Mouse (Mus musculus) kidney, embryonic 16.5 days (tissue): ENCODE results near the gene Yes1. TPM values are rescaled to one million over a fixed set of nuclear protein-coding genes. Genes with fewer than 3 reads are reported as not detected.

ENCODE experiments used
- ATAC-seq: fragments of 200-750 bp; cut with Nextera tagmentation; 2 replicates; pipeline ENCODE4 v1.8.0; 2017; ENCODE audit warnings: moderate TSS enrichment; ENCODE audit not compliant: low FRiP score, low TSS enrichment
- H3K27ac ChIP-seq: fragments of 300-500 bp; sonication (generic); 2 replicates; pipeline ENCODE4 v1.5.1; 2014; ENCODE audit warnings: low read length
- H3K27me3 ChIP-seq: fragments of 300-500 bp; sonication (generic); 2 replicates; pipeline ENCODE4 v1.6.1; 2014; ENCODE audit warnings: low read length, control low read depth, mixed read lengths; ENCODE audit not compliant: insufficient read depth
- H3K36me3 ChIP-seq: fragments of 300-500 bp; sonication (generic); 2 replicates; pipeline ENCODE4 v1.6.1; 2014; ENCODE audit warnings: low read length, control low read depth, mixed read lengths; ENCODE audit not compliant: insufficient read depth
- H3K4me1 ChIP-seq: fragments of 300-500 bp; sonication (generic); 2 replicates; pipeline ENCODE4 v1.6.1; 2014; ENCODE audit warnings: low read length, control low read depth, mixed read lengths; ENCODE audit not compliant: insufficient read depth
- H3K4me2 ChIP-seq: fragments of 300-500 bp; sonication (generic); replicated peaks from 2 replicates; pipeline ENCODE4 v1.6.1; 2014; ENCODE audit warnings: low read depth, low read length
- H3K4me3 ChIP-seq: fragments of 300-500 bp; sonication (generic); 2 replicates; pipeline ENCODE4 v1.5.1; 2014; ENCODE audit warnings: mild to moderate bottlenecking, low read length
- H3K9ac ChIP-seq: fragments of 300-500 bp; sonication (generic); replicated peaks from 2 replicates; pipeline ENCODE4 v1.6.1; 2014; ENCODE audit warnings: low read length
- H3K9me3 ChIP-seq: fragments of 300-500 bp; sonication (generic); 2 replicates; pipeline ENCODE4 v1.6.1; 2016; ENCODE audit warnings: low read length, control low read depth
- WGBS: fragments of 180-500 bp; shearing (Covaris S2); extraction: QIAGEN DNeasy Blood & Tissue Kit; methylation state at CpG from one replicate; pipeline ENCODE4 v1.1.7; 2014; 5-methylcytosine and 5-hydroxymethylcytosine counted together
- polyA plus RNA-seq: library from polyadenylated mRNA; unstranded; fragments of >200 nt; fragmentation: Nextera tagmentation; extraction: Ambion mirVana; gene quantifications from 2 replicates; pipeline ENCODE4 v1.2.1, GENCODE M21; 2015

Gene Yes1
- polyA plus RNA-seq, 1 experiment from 2014 or later = 35.2 TPM

DNA sequence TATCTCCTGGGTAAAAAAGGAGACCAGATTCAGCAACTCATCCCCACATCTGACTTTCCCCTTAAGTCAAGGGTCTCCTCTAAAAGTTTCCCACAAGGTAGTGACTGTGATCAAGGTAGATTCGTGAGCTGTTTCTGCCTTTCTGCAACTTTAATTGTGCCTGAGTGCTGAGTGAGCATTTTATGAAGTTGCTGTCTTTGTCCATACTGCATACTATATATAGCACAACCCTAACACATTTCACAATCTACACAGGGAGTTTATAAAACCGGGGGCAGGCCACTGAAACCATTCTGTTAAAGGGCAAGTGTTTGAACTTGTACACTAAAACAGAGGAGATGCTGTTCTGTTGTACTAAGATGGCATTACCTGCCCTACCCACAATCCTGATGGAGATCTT lies 82.4 kb downstream of the Yes1 start:
- no peak for ATAC-seq

DNA sequence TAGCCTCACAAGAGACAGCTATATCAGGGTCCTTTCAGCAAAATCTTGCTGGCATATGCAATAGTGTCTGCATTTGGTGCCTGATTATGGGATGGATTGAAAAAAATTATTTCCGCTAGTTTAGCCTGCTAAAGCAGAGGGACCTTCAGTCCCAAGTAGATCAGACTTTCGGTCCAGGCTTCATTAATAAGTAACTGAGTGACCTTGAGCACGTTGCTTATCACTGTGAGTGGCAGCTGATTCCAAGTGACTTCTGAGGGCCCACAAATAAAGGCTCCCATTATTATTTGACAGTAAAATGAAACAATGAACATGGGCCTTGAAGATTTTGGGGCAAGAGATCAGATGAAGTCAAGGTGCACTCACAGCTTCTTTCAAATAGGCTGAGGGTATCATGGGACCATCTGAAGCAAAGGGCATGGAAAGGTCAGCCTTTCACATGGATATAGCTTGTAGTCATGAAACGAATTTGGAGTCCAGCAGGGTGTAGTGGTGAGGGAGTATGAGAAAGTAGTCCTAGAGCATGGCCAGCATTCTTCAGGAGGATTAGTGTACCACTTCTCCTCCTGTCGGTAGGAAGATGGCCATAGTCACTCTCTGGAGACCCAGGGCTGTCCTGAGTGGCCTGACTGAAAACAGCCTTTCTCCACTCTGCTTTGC lies 86.4 kb downstream of the Yes1 start:
- 65% methylated on average over 5 of the region's 5 CpGs for whole genome bisulfite sequencing
- Histone ChIP-seq H3K9ac (no peak overlapping the region), H3K4me2 (no peak overlapping the region), H3K27ac (no peak overlapping the region), H3K27me3 (no peaks in the 10 kb centered on the region), H3K4me1 (no peaks in the 10 kb centered on the region), H3K9me3 (no peaks in the 10 kb centered on the region), H3K36me3 (no peaks in the 10 kb centered on the region), H3K4me3 (no peak overlapping the region)
- no peak for ATAC-seq

More for the DNA sequence above, 82.4 kb downstream of the Yes1 start:
- WGBS = 56% methylated on average over 2 of the region's 2 CpGs
- no peaks in the 10 kb centered on the region for H3K9me3 ChIP-seq
- H3K9ac ChIP-seq = no peak overlapping the region
- H3K4me2 ChIP-seq = no peak overlapping the region
- H3K4me1 ChIP-seq = no peaks in the 10 kb centered on the region
- no peaks in the 10 kb centered on the region for H3K27me3 ChIP-seq
- no peak overlapping the region for H3K27ac ChIP-seq
- no peak overlapping the region for H3K4me3 ChIP-seq
- no peaks in the 10 kb centered on the region for H3K36me3 ChIP-seq

DNA sequence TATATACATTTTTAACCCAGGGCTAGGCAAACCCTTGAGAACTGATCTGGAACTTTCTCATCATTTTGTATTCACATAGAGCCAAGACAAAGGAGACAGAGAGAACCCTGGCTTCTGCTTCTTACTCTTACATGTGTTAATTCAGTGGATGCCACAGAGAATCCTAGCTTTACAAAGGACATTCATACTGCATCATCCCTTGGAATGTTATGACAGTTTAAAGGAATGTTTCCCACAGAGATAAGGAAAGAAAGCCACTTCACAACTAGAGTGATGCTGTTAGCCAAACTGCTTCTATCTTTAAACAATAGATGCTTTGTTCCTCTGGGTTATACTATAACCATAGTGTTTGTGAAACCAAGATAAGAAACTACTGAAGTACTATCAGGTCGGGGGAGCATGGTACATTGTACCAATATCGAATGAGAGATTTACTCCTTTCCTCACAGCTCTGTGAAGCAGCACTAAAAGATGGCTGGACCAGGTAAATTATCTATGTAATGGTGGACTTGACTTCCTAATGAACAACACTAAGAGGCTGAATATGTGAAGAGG lies 95.3 kb downstream of the Yes1 start:
- Histone ChIP-seq H3K4me1 (no peaks in the 10 kb centered on the region), H3K9ac (no peak overlapping the region), H3K27me3 (no peaks in the 10 kb centered on the region), H3K27ac (no peak overlapping the region), H3K4me2 (no peak overlapping the region), H3K36me3 (no peaks in the 10 kb centered on the region), H3K4me3 (no peak overlapping the region), H3K9me3 (no peaks in the 10 kb centered on the region)
- ATAC-seq = no peak
- WGBS = 72% methylated on average over 2 of the region's 2 CpGs

GRCm38 (mm10) chr5:32711485-32711884 lies 100.5 kb downstream of the Yes1 start:
- H3K27me3 ChIP-seq = no peaks in the 10 kb centered on the region
- 72% methylated on average over 5 of the region's 5 CpGs for WGBS
- no peaks in the 10 kb centered on the region for H3K9me3 ChIP-seq
- no peaks in the 10 kb centered on the region for H3K4me1 ChIP-seq
- no peak for ATAC-seq
- no peak overlapping the region for H3K4me2 ChIP-seq
- H3K4me3 ChIP-seq = no peak overlapping the region
- H3K36me3 ChIP-seq = no peaks in the 10 kb centered on the region
- no peak overlapping the region for H3K9ac ChIP-seq
- H3K27ac ChIP-seq = no peak overlapping the region

DNA sequence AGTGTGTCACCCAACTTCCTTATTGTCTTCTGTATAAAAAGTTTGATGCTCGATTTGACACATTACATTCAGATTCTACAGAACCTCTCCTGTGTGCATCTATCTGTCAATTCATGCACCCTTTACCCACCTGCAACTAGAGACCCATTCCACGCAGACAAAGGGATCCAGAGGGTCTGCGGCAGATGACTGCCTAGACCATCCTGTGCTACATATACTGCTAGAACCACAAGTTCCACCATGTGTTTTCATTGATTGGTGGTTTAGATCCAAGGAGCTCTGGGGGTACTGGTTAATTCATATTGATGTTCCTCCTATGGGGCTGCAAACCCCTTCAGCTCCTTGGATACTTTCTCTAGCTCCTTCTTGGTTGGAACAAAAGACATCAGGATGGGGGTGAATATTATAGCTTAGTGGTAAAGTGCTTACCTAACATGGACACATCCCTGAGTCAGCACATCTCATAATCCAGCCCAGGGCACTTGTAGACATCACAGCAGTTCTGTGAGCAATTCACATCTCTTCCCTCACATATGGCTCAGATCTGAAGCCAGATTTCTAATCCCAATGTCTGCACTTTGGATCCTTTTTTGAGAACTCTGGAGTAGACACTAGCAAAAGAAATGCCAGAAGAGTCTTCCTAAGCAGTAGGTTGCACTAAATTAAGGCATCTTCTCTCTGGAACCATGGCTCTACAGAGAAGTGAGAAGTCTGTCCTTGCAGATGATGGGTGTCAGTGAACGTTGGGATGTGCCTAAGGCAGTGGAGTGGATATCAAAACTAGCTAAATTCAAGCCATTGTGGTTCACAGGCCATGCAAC lies 101.5 kb downstream of the Yes1 start:
- Histone ChIP-seq H3K36me3 (no peaks in the 10 kb centered on the region), H3K27ac (no peak overlapping the region), H3K4me1 (no peaks in the 10 kb centered on the region), H3K27me3 (no peaks in the 10 kb centered on the region), H3K9me3 (no peaks in the 10 kb centered on the region), H3K4me3 (no peak overlapping the region), H3K9ac (no peak overlapping the region), H3K4me2 (no peak overlapping the region)
- 68% methylated on average over 4 of the region's 4 CpGs for WGBS
- ATAC-seq = no peak

GRCm38 (mm10) chr5:32713042-32713702 lies 102.2 kb downstream of the Yes1 start:
- Histone ChIP-seq H3K9me3 (no peaks in the 10 kb centered on the region), H3K4me2 (peak overlapping the region; percentile 68), H3K9ac (peak overlapping the region; percentile 71), H3K27ac (peak overlapping the region; percentile 92), H3K4me3 (peak overlapping the region; percentile 63), H3K4me1 (no peaks in the 10 kb centered on the region), H3K36me3 (no peaks in the 10 kb centered on the region), H3K27me3 (no peaks in the 10 kb centered on the region)
- no peak for ATAC-seq
- 19% methylated on average over 2 of the region's 2 CpGs for WGBS

- Histone ChIP-seq H3K27me3 (no peaks in the 10 kb centered on the region), H3K36me3 (no peaks in the 10 kb centered on the region), H3K9ac (peak overlapping the region; percentile 71), H3K27ac (peak overlapping the region; percentile 92), H3K4me2 (peak overlapping the region; percentile 68), H3K9me3 (no peaks in the 10 kb centered on the region), H3K4me3 (peak overlapping the region; percentile 63), H3K4me1 (no peaks in the 10 kb centered on the region)
- ATAC-seq = peak; percentile 99
- WGBS = under 1% methylated on average over 55 of the region's 55 CpGs
Observed at GRCm38 (mm10) chr5:32713703-32714467, 102.9 kb downstream of the Yes1 start.

- no peaks in the 10 kb centered on the region for H3K4me1 ChIP-seq
- no peak overlapping the region for H3K4me3 ChIP-seq
- no peak for ATAC-seq
- H3K27ac ChIP-seq = no peak overlapping the region
- no peaks in the 10 kb centered on the region for H3K9me3 ChIP-seq
- H3K36me3 ChIP-seq = no peaks in the 10 kb centered on the region
- H3K4me2 ChIP-seq = no peak overlapping the region
- H3K9ac ChIP-seq = no peak overlapping the region
- WGBS = 46% methylated on average over 1 of the region's 1 CpGs
- no peaks in the 10 kb centered on the region for H3K27me3 ChIP-seq
Observed at GRCm38 (mm10) chr5:32717726-32718125, 106.8 kb downstream of the Yes1 start.

- H3K27me3 ChIP-seq = no peaks in the 10 kb centered on the region
- no peaks in the 10 kb centered on the region for H3K9me3 ChIP-seq
- H3K36me3 ChIP-seq = no peaks in the 10 kb centered on the region
- no peak overlapping the region for H3K27ac ChIP-seq
- 36% methylated on average over 6 of the region's 6 CpGs for WGBS
- no peaks in the 10 kb centered on the region for H3K4me1 ChIP-seq
- no peak overlapping the region for H3K9ac ChIP-seq
- no peak overlapping the region for H3K4me3 ChIP-seq
- no peak overlapping the region for H3K4me2 ChIP-seq
- no peak for ATAC-seq
Observed at GRCm38 (mm10) chr5:32718916-32719315, 107.9 kb downstream of the Yes1 start.
